Mouse (Mus musculus): ENCODE results near the gene Rfc1. TPM values are rescaled to one million over a fixed set of nuclear protein-coding genes. Genes with fewer than 3 reads are reported as not detected.
"Not testable (repeated sequence)": the region's sequence is repeated elsewhere in the genome, so short reads cannot be mapped to it uniquely, and the experiment has no call there.

The Rfc1 gene
- polyA plus RNA-seq, 1 experiment from 2014 or later, result 98.1 TPM

DNA sequence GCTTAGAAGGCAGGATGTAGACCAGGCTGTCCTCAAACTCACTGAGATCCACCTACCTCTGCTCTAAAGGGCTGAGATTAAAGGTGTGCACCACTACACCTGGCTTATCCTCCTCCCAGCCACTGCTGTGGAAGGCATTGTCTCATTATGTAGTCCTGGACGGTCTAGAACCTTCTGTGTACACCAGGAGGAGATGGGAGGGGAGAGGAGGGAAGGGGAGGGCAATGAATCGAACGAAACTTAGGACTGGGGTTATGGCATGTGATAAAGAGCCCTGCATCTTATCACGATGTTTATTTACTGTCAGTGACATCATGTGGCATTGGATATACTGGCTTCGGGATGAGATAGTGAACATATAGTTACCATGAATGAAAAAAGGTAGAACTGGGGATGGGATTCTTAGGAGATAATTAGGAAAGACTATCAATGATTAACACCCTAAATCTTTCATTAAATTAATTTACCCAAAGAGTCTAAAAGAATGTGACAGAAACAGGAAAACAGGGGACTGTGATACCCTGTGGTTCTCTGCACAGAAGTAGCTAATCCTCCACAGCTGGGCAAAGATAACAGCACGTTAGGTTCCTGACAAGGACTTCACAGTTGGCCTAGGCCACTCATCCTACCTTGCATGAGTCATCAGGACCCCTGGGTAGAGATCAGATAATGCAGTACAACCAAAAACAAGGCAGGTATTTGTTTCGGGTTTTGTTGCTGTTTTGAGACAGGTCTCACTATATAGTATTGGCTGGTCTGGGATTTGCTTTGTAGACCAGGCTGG is 37.1 kb downstream of the Rfc1 start:
- H3K9ac ChIP-seq, result no peak overlapping the region
- H3K36me3 ChIP-seq, result peaks cover 51% of the 10 kb centered on the region
- no peak for ATAC-seq (ENCODE audit: insufficient number of reproducible peaks, low FRiP score, low TSS enrichment, low read depth)
- WGBS, result 84% methylated on average over 7 of the region's 7 CpGs
- H3K4me3 ChIP-seq, result no peak overlapping the region
- H3K9me3 ChIP-seq, result no peaks in the 10 kb centered on the region
- H3K4me1 ChIP-seq, result no peaks in the 10 kb centered on the region
- no peak overlapping the region for H3K27ac ChIP-seq
- H3K4me2 ChIP-seq, result no peak overlapping the region
- H3K27me3 ChIP-seq, result no peaks in the 10 kb centered on the region

DNA sequence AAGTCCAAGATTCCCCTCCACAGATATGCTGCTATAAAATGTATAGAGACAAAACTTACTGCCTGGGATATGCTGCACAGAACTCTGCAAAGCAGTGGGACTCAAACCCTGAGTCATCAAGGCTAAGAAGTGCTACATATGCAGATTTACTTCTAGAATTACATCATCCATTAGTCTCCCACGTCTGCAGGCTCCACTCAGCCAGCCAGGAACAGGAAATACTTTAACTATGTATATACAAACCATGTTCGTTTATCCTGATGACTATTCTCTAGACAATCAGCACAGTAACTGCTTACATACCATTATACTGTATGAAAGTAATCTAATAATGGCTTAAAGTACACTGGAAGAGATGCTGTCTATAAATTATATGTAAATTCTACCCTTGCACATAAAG is 41.2 kb downstream of the Rfc1 start:
- Histone ChIP-seq H3K36me3 (peaks cover 68% of the 10 kb centered on the region), H3K27me3 (no peaks in the 10 kb centered on the region), H3K4me1 (no peaks in the 10 kb centered on the region), H3K27ac (no peak overlapping the region), H3K9ac (no peak overlapping the region), H3K4me2 (no peak overlapping the region), H3K4me3 (no peak overlapping the region), H3K9me3 (no peaks in the 10 kb centered on the region)
- no peak for ATAC-seq (ENCODE audit: insufficient number of reproducible peaks, low FRiP score, low TSS enrichment, low read depth)
- 44% methylated on average over 2 of the region's 2 CpGs for WGBS

DNA sequence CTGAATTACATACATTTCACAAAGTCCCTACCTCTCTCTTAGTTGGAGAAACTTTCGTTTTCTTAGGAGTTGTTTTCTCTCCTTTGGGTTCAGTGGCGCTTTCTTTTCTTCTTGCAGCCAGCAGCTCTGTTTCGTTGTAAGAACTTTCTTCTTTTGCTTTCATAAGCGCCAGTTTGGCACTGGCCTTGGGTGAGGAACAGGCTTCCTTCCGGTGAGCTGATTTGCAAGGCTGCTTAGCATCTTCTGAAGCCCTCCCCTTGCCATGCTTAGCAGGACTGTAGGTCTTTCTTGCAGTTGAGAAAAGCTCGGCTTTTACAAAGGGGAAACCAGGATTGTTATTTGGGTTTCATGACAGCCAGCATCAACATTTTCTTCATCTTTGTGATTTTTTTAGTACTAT is 41.8 kb downstream of the Rfc1 start:
- Histone ChIP-seq H3K4me1 (no peaks in the 10 kb centered on the region), H3K9me3 (no peaks in the 10 kb centered on the region), H3K4me3 (no peak overlapping the region), H3K4me2 (no peak overlapping the region), H3K27ac (no peak overlapping the region), H3K9ac (no peak overlapping the region), H3K36me3 (peaks cover 67% of the 10 kb centered on the region), H3K27me3 (no peaks in the 10 kb centered on the region)
- 94% methylated on average over 6 of the region's 6 CpGs for WGBS
- ATAC-seq (ENCODE audit: insufficient number of reproducible peaks, low FRiP score, low TSS enrichment, low read depth), result no peak

DNA sequence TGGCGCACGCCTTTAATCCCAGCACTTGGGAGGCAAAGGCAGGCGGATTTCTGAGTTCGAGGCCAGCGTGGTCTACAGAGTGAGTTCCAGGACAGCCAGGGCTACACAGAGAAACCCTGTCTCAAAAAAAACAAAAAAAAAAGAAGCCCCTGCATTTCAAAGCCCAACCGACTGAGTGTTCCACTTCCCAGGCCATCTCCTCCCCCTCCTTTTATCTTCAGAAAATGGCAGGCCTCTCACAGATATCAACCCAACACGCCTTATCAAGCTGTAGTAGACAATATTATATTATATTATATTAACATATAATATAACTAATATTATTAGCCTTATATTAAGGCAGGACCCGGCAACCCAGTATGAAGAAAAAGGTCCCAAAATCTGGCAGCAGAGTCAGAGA is 46.5 kb downstream of the Rfc1 start:
- not testable (repeated sequence) for H3K4me2 ChIP-seq; H3K4me3 ChIP-seq; H3K4me1 ChIP-seq; H3K9ac ChIP-seq; ATAC-seq (ENCODE audit: insufficient number of reproducible peaks, low FRiP score, low TSS enrichment, low read depth); H3K9me3 ChIP-seq; H3K27me3 ChIP-seq; H3K27ac ChIP-seq
- H3K36me3 ChIP-seq, result peaks cover 72% of the 10 kb centered on the region
- WGBS, result 91% methylated on average over 8 of the region's 8 CpGs

DNA sequence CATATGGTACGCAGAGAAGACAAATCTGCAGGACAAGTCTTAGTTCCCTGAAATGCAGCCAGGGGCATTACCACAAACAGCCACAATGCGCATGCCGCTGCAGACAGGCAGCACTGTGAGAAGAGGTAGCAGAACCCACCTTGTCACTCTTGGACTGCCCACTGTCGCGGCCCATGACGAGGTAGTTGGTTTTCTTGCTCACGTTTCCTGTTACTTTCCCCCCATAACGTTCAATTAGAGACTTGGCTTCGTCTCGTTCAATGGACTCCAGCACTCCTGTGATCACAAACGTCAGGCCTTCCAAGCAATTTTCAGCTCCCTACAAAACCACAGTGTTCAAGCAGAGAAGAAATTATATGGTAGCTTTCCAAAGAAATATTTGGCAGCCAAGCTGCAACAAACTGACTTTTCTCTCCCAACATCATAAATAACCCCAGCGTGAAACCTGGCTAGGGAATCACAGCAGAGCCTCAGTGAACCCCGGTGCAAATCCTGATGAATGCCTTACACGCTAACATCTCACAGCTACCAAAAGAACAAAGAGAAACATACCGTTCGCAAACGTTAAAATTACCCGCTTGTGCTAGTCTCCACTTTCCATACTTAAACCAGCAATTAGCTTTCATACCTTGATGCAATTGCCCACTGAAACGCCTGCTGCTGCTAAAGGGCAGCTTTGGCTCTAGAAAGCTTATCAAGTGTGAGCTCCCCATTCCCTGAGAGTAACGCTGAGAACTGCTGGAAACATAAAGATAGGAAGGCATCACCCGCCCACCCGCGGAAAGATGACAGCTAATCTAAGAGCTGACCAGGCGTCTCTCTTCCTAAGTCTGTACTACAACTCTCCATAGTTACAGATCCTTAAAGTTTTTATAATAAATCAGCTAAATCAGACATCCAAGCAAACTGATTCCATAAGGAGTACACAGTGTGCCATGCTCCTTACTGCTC is 47.4 kb downstream of the Rfc1 start:
- Histone ChIP-seq H3K27ac (no peak overlapping the region), H3K4me2 (no peak overlapping the region), H3K4me3 (no peak overlapping the region), H3K4me1 (no peaks in the 10 kb centered on the region), H3K36me3 (peaks cover 76% of the 10 kb centered on the region), H3K27me3 (no peaks in the 10 kb centered on the region), H3K9ac (no peak overlapping the region), H3K9me3 (no peaks in the 10 kb centered on the region)
- no peak for ATAC-seq (ENCODE audit: insufficient number of reproducible peaks, low FRiP score, low TSS enrichment, low read depth)
- 78% methylated on average over 24 of the region's 24 CpGs for WGBS

DNA sequence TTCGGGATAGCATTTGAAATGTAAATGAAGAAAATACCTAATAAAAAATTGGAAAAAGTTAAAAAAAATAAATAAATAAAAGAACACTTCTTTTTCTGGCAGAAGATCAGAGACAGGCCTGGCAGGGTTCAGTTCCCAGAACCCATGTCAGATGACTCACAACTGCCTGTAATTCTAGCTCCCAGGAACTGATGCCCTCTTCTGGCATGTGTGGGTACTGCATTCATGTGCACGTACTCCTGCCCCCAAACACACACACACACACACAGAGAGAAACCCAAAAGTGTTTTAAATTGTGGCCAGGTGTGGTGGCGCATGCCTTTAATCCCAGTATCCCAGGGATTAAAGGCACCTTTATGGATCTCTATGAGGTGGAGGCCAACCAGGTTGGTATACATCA is 51.3 kb downstream of the Rfc1 start:
- H3K27me3 ChIP-seq, result no peaks in the 10 kb centered on the region
- no peak overlapping the region for H3K9ac ChIP-seq
- no peak for ATAC-seq (ENCODE audit: insufficient number of reproducible peaks, low FRiP score, low TSS enrichment, low read depth)
- no peak overlapping the region for H3K27ac ChIP-seq
- H3K4me1 ChIP-seq, result no peaks in the 10 kb centered on the region
- no peaks in the 10 kb centered on the region for H3K9me3 ChIP-seq
- peaks cover 59% of the 10 kb centered on the region for H3K36me3 ChIP-seq
- H3K4me2 ChIP-seq, result no peak overlapping the region
- 91% methylated on average over 3 of the region's 3 CpGs for WGBS
- no peak overlapping the region for H3K4me3 ChIP-seq

DNA sequence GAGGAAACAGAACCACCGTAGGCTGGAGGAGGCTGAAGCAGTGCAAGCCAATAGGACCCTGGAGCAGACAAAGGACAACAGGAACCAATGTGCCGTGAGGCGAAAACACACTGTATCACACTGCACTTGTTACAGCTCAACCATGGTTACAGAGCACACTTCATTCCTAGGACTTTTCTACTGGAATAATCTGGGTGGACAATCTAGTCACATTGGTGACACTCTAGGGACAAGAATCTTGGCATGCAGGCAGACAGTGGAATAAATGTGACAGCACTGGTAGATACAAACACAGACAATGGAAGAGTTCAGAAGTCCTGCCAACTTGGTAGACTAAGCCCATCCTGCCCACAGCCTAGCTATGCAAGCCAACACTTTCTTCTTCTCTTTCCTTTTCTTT is 54.3 kb downstream of the Rfc1 start:
- H3K4me3 ChIP-seq, result no peak overlapping the region
- H3K9ac ChIP-seq, result no peak overlapping the region
- H3K9me3 ChIP-seq, result no peaks in the 10 kb centered on the region
- 96% methylated on average over 3 of the region's 3 CpGs for whole genome bisulfite sequencing
- no peak overlapping the region for H3K4me2 ChIP-seq
- peaks cover 62% of the 10 kb centered on the region for H3K36me3 ChIP-seq
- no peak for ATAC-seq (ENCODE audit: insufficient number of reproducible peaks, low FRiP score, low TSS enrichment, low read depth)
- no peaks in the 10 kb centered on the region for H3K4me1 ChIP-seq
- no peak overlapping the region for H3K27ac ChIP-seq
- no peaks in the 10 kb centered on the region for H3K27me3 ChIP-seq

DNA sequence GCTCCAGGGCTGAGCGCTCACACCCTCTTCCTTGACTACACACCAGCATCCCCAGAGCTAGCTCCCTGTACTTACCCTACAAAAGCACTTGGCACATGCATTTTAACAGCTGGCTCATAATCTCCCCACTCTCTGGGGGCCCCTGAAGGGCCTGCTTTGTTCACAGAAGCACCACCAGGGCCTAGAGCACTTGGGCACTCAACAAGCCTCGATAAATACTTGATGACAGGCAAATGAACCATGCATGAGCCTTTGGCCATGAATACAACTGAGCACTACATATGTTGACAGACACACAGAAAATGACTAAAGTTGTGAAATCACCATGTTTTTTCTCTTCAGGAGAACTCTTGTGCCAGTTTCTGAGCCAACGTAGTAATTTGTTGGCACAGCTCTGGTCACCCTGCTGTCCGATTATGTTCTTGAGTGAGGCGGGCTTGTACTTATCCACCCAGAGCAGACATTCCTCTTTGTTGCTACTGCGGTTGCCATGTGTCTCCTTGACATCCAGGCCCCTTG is 56.3 kb downstream of the Rfc1 start:
- Histone ChIP-seq H3K27me3 (no peaks in the 10 kb centered on the region), H3K4me2 (no peak overlapping the region), H3K4me3 (no peak overlapping the region), H3K9ac (no peak overlapping the region), H3K9me3 (no peaks in the 10 kb centered on the region), H3K27ac (no peak overlapping the region), H3K36me3 (peaks cover 63% of the 10 kb centered on the region), H3K4me1 (no peaks in the 10 kb centered on the region)
- no peak for ATAC-seq (ENCODE audit: insufficient number of reproducible peaks, low FRiP score, low TSS enrichment, low read depth)
- 88% methylated on average over 6 of the region's 6 CpGs for WGBS

DNA sequence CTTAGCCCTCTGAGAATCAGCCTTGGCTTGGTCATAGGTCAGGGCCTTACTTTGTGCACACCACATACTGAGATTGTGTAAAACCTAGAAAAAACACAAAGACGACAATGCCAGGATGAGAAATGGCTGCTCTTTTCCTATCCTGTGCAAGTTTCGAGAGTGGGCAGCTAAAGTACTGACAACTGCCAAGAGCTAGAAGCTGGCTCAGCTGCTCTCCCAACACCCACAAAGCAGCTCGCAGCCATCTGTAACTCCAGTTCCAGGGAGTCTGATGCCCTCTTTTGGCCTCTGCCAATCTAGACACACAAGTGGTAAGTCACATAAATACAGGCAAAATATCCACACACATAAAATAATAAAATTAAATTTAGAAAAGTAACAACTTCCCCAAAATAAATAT is 61.5 kb downstream of the Rfc1 start:
- Histone ChIP-seq H3K4me3 (no peak overlapping the region), H3K27me3 (no peaks in the 10 kb centered on the region), H3K4me2 (no peak overlapping the region), H3K4me1 (no peaks in the 10 kb centered on the region), H3K36me3 (peaks cover 80% of the 10 kb centered on the region), H3K27ac (no peak overlapping the region), H3K9ac (no peak overlapping the region), H3K9me3 (no peaks in the 10 kb centered on the region)
- 89% methylated on average over 3 of the region's 3 CpGs for WGBS
- ATAC-seq (ENCODE audit: insufficient number of reproducible peaks, low FRiP score, low TSS enrichment, low read depth), result no peak

DNA sequence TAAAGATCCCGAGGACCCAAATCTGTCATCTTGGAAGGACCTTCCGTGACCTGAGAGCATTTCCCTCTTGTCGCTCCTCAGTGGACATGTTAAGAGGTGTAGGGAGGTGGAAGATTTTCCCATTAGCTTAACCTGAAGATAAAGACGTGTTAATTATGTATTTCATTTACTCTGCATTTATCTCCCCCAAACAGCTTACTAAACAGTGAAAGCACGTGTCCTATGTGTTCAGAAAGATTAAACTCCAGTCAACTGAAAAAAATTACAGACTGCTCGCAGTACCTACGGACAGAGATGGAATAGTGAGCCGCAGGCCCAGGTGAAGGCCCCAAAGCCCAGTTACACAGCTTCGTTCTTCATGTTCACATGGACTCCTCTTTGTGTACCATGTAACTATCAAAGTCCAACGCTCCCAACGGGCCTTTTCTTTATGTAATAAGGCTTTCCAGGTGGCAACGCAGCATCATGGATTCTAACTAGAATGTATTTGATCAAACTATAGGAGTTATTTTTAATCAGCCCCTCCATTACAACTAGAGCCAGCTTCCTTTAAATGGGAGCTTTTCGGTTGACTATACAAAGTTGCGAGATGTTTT is 77.5 kb downstream of the Rfc1 start:
- WGBS, result 91% methylated on average over 14 of the region's 14 CpGs
- no peaks in the 10 kb centered on the region for H3K4me1 ChIP-seq
- no peaks in the 10 kb centered on the region for H3K9me3 ChIP-seq
- ATAC-seq (ENCODE audit: insufficient number of reproducible peaks, low FRiP score, low TSS enrichment, low read depth), result no peak
- no peaks in the 10 kb centered on the region for H3K27me3 ChIP-seq
- no peak overlapping the region for H3K9ac ChIP-seq
- peaks cover 58% of the 10 kb centered on the region for H3K36me3 ChIP-seq
- H3K4me3 ChIP-seq, result no peak overlapping the region
- no peak overlapping the region for H3K4me2 ChIP-seq
- no peak overlapping the region for H3K27ac ChIP-seq

DNA sequence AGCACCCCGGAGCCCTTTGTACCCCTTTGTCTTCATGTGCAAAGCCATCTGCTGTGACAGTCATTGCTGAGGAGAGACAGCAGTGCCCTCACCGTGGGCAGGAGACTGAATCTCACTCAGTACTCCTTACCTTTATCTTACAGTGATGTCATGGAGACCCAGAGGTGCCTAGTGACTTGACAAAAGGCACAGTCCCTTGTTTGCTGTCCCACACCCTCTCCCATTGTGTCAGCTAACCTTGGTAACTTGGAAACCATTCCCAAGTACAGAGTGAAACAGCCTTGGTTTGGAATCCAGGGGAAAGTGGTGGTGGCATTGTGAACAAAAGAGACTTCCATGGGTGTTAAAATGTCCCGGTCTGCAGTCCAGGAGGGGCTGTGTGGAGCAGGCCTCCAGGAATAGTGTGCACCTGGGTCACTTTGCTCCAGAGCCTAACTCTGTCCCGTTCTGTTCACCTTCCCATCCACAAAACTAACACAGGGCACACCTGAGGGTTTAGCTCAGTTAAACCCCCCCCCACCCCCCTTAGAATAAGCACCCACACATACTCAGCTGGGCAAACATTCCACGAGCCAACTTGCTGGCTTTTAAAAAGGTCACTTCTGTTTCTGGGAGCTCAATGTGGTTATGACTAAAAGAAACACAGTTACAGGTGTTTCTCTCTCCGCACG is 85.2 kb downstream of the Rfc1 start:
- ATAC-seq (ENCODE audit: insufficient number of reproducible peaks, low FRiP score, low TSS enrichment, low read depth), result no peak
- 69% methylated on average over 7 of the region's 7 CpGs for WGBS
- Histone ChIP-seq H3K4me1 (no peaks in the 10 kb centered on the region), H3K27me3 (no peaks in the 10 kb centered on the region), H3K4me2 (no peak overlapping the region), H3K9me3 (no peaks in the 10 kb centered on the region), H3K4me3 (no peak overlapping the region), H3K27ac (no peak overlapping the region), H3K36me3 (peaks cover 31% of the 10 kb centered on the region), H3K9ac (no peak overlapping the region)

Measured in limb, embryonic 15.5 days (tissue).